Mouse (Mus musculus): ENCODE data around the gene Foxb1. TPM values are rescaled to one million over a fixed set of nuclear protein-coding genes. Genes with fewer than 3 reads are reported as not detected.

The Foxb1 gene
- polyA plus RNA-seq, 1 experiment from 2014 or later = not detected

GRCm38 (mm10) chr9:69767421-69767820, 6.7 kb upstream of the Foxb1 start:
- Histone ChIP-seq H3K27ac (ENCODE audit: low read depth) (no peak overlapping the region), H3K4me2 (no peak overlapping the region), H3K36me3 (ENCODE audit: insufficient read depth) (no peaks in the 10 kb centered on the region), H3K9ac (no peak overlapping the region), H3K27me3 (ENCODE audit: insufficient read depth, low read length) (peaks cover 100% of the 10 kb centered on the region), H3K4me3 (ENCODE audit: low read depth, low read length) (no peak overlapping the region), H3K4me1 (ENCODE audit: insufficient read depth) (no peaks in the 10 kb centered on the region), H3K9me3 (ENCODE audit: low read depth, low read length) (no peaks in the 10 kb centered on the region)
- no peak for DNase-seq
- WGBS = 3% methylated on average over 12 of the region's 12 CpGs
- no peak for ATAC-seq (ENCODE audit: insufficient read depth)
- no peak for TF ChIP-seq CTCF (IDR thresholded peaks at IDR 0.05; ENCODE audit: low read depth)

GRCm38 (mm10) chr9:69766936-69767335, 6.2 kb upstream of the Foxb1 start:
- WGBS = under 1% methylated on average over 4 of the region's 4 CpGs
- no peak for TF ChIP-seq CTCF (IDR thresholded peaks at IDR 0.05; ENCODE audit: low read depth)
- Histone ChIP-seq H3K4me2 (no peak overlapping the region), H3K9me3 (ENCODE audit: low read depth, low read length) (no peaks in the 10 kb centered on the region), H3K4me1 (ENCODE audit: insufficient read depth) (no peaks in the 10 kb centered on the region), H3K27ac (ENCODE audit: low read depth) (no peak overlapping the region), H3K27me3 (ENCODE audit: insufficient read depth, low read length) (peaks cover 100% of the 10 kb centered on the region), H3K4me3 (ENCODE audit: low read depth, low read length) (no peak overlapping the region), H3K9ac (no peak overlapping the region), H3K36me3 (ENCODE audit: insufficient read depth) (no peaks in the 10 kb centered on the region)
- DNase-seq (no peak), ATAC-seq (ENCODE audit: insufficient read depth) (no peak)

- H3K36me3 ChIP-seq (ENCODE audit: insufficient read depth) = no peaks in the 10 kb centered on the region
- no peaks in the 10 kb centered on the region for H3K9me3 ChIP-seq (ENCODE audit: low read depth, low read length)
- no peaks in the 10 kb centered on the region for H3K4me1 ChIP-seq (ENCODE audit: insufficient read depth)
- no peak for DNase-seq
- no peak for TF ChIP-seq CTCF (IDR thresholded peaks at IDR 0.05; ENCODE audit: low read depth)
- peaks cover 100% of the 10 kb centered on the region for H3K27me3 ChIP-seq (ENCODE audit: insufficient read depth, low read length)
- ATAC-seq (ENCODE audit: insufficient read depth) = no peak
- no peak overlapping the region for H3K27ac ChIP-seq (ENCODE audit: low read depth)
- H3K4me3 ChIP-seq (ENCODE audit: low read depth, low read length) = no peak overlapping the region
- no peak overlapping the region for H3K9ac ChIP-seq
- WGBS = 2% methylated on average over 8 of the region's 8 CpGs
- H3K4me2 ChIP-seq = no peak overlapping the region
Measured at GRCm38 (mm10) chr9:69766301-69766700, 5.6 kb upstream of the Foxb1 start.

GRCm38 (mm10) chr9:69765483-69766050, 4.8 kb upstream of the Foxb1 start:
- no peak overlapping the region for H3K4me3 ChIP-seq (ENCODE audit: low read depth, low read length)
- no peak overlapping the region for H3K4me2 ChIP-seq
- ATAC-seq (ENCODE audit: insufficient read depth) (no peak), DNase-seq (no peak)
- no peak overlapping the region for H3K9ac ChIP-seq
- H3K4me1 ChIP-seq (ENCODE audit: insufficient read depth) = no peaks in the 10 kb centered on the region
- 2% methylated on average over 8 of the region's 8 CpGs for WGBS
- peaks cover 100% of the 10 kb centered on the region for H3K27me3 ChIP-seq (ENCODE audit: insufficient read depth, low read length)
- no peak overlapping the region for H3K27ac ChIP-seq (ENCODE audit: low read depth)
- TF ChIP-seq CTCF (IDR thresholded peaks at IDR 0.05; ENCODE audit: low read depth) = no peak
- H3K36me3 ChIP-seq (ENCODE audit: insufficient read depth) = no peaks in the 10 kb centered on the region
- H3K9me3 ChIP-seq (ENCODE audit: low read depth, low read length) = no peaks in the 10 kb centered on the region

- no peak overlapping the region for H3K4me3 ChIP-seq (ENCODE audit: low read depth, low read length)
- no peak for TF ChIP-seq CTCF (IDR thresholded peaks at IDR 0.05; ENCODE audit: low read depth)
- DNase-seq (no peak), ATAC-seq (ENCODE audit: insufficient read depth) (no peak)
- no peaks in the 10 kb centered on the region for H3K9me3 ChIP-seq (ENCODE audit: low read depth, low read length)
- H3K4me1 ChIP-seq (ENCODE audit: insufficient read depth) = no peaks in the 10 kb centered on the region; the same call in 1 of the 2 replicates
- H3K4me2 ChIP-seq = no peak overlapping the region
- WGBS = 1% methylated on average over 42 of the region's 42 CpGs
- no peaks in the 10 kb centered on the region for H3K36me3 ChIP-seq (ENCODE audit: insufficient read depth)
- H3K27ac ChIP-seq (ENCODE audit: low read depth) = no peak overlapping the region
- H3K27me3 ChIP-seq (ENCODE audit: insufficient read depth, low read length) = peaks cover 100% of the 10 kb centered on the region
- no peak overlapping the region for H3K9ac ChIP-seq
Measured at GRCm38 (mm10) chr9:69764586-69765482, 4.1 kb upstream of the Foxb1 start.

GRCm38 (mm10) chr9:69763681-69764585, 3.2 kb upstream of the Foxb1 start:
- H3K27ac ChIP-seq (ENCODE audit: low read depth) = no peak overlapping the region
- no peaks in the 10 kb centered on the region for H3K9me3 ChIP-seq (ENCODE audit: low read depth, low read length)
- no peak overlapping the region for H3K9ac ChIP-seq
- no peak for DNase-seq
- H3K27me3 ChIP-seq (ENCODE audit: insufficient read depth, low read length) = peaks cover 100% of the 10 kb centered on the region
- WGBS = under 1% methylated on average over 25 of the region's 25 CpGs
- no peaks in the 10 kb centered on the region; the same call in 1 of the 2 replicates for H3K4me1 ChIP-seq (ENCODE audit: insufficient read depth)
- H3K4me2 ChIP-seq = no peak overlapping the region
- no peak for TF ChIP-seq CTCF (IDR thresholded peaks at IDR 0.05; ENCODE audit: low read depth)
- no peaks in the 10 kb centered on the region for H3K36me3 ChIP-seq (ENCODE audit: insufficient read depth)
- no peak for ATAC-seq (ENCODE audit: insufficient read depth)
- H3K4me3 ChIP-seq (ENCODE audit: low read depth, low read length) = no peak overlapping the region

Data from lung, embryonic 14.5 days (tissue).